Mouse (Mus musculus) ovary, postnatal 36 days (tissue): ENCODE data around the gene Gpr173.
"Not testable (repeated sequence)": the region's sequence is repeated elsewhere in the genome, so short reads cannot be mapped to it uniquely, and the experiment has no call there.

Experiments used
- DNase-seq: peaks from one replicate; pipeline ENCODE4 v3.0.0; 2022; ENCODE audit warnings: low spot score, mixed read lengths

Gene Gpr173

GRCm38 (mm10) chrX:152368397-152369273, at the start of gene Gpr173:
Gene Gpr173, minus strand, starts transcription at chrX:152368704.
- DNase-seq = peak; percentile 60

GRCm38 (mm10) chrX:152403251-152403650, 34.7 kb upstream of the Gpr173 start:
- DNase-seq = no peak

- no peak for DNase-seq
Measured at GRCm38 (mm10) chrX:152400096-152400495, 31.6 kb upstream of the Gpr173 start.

- DNase-seq = no peak
Measured at GRCm38 (mm10) chrX:152368054-152368396, 479 bp downstream of the Gpr173 start.

- no peak for DNase-seq
Measured at GRCm38 (mm10) chrX:152366418-152366817, 2.1 kb downstream of the Gpr173 start.

- DNase-seq = no peak
Measured at GRCm38 (mm10) chrX:152352553-152353153, 15.9 kb downstream of the Gpr173 start.

GRCm38 (mm10) chrX:152347041-152347440, 21.5 kb downstream of the Gpr173 start:
- no peak for DNase-seq

GRCm38 (mm10) chrX:152346587-152346986, 21.9 kb downstream of the Gpr173 start:
- no peak for DNase-seq

- DNase-seq = no peak
Measured at GRCm38 (mm10) chrX:152342903-152343302, 25.6 kb downstream of the Gpr173 start.

GRCm38 (mm10) chrX:152342358-152342901, 26.1 kb downstream of the Gpr173 start, which contains the start of gene Tspyl2:
Gene Tspyl2, minus strand, starts transcription at chrX:152342425.
- DNase-seq = peak; percentile 90

- peak; percentile 10 for DNase-seq
Measured at GRCm38 (mm10) chrX:152341496-152341895, 27.0 kb downstream of the Gpr173 start.

GRCm38 (mm10) chrX:152336546-152337332, 31.8 kb downstream of the Gpr173 start:
- peak; percentile 86 for DNase-seq

- not testable (repeated sequence) for DNase-seq
Measured at GRCm38 (mm10) chrX:152336123-152336522, 32.4 kb downstream of the Gpr173 start.

GRCm38 (mm10) chrX:152329400-152329799, 39.1 kb downstream of the Gpr173 start:
- not testable (repeated sequence) for DNase-seq

- DNase-seq = no peak
Measured at GRCm38 (mm10) chrX:152327689-152328052, 40.8 kb downstream of the Gpr173 start.

GRCm38 (mm10) chrX:152326996-152327688, 41.4 kb downstream of the Gpr173 start, which contains the start of gene Kantr:
Gene Kantr, minus strand, starts transcription at chrX:152327495.
- DNase-seq = peak; percentile 64

- no peak for DNase-seq
Measured at GRCm38 (mm10) chrX:152323584-152323983, 44.9 kb downstream of the Gpr173 start.

GRCm38 (mm10) chrX:152322776-152323175, 45.7 kb downstream of the Gpr173 start:
- no peak for DNase-seq

- no peak for DNase-seq
Measured at GRCm38 (mm10) chrX:152320535-152320934, 48.0 kb downstream of the Gpr173 start.

GRCm38 (mm10) chrX:152307942-152308341, 60.6 kb downstream of the Gpr173 start:
- peak; percentile 37 for DNase-seq

- DNase-seq = no peak
Measured at GRCm38 (mm10) chrX:152307371-152307770, 61.1 kb downstream of the Gpr173 start.

GRCm38 (mm10) chrX:152306224-152306623, 62.3 kb downstream of the Gpr173 start:
- DNase-seq = no peak
